Mouse (Mus musculus) left cerebral cortex, postnatal 10 days (tissue): ENCODE measurements around the gene Kif13a. TPM values are rescaled to one million over a fixed set of nuclear protein-coding genes. Genes with fewer than 3 reads are reported as not detected.
A peak's percentile ranks its signal among the peaks of the same experiment; 100 is the strongest.

Source experiments
- DNase-seq, 2 experiments: peaks; one replicate each; pipeline ENCODE4 v3.0.0; 2021 to 2022; ENCODE audit warnings: low spot score in 2 of 2, mixed read lengths in 1 of 2; ENCODE audit errors: extremely low spot score in 1 of 2
- intact Hi-C: fragments of 180-260 bp; cut with DNase I; formaldehyde crosslinking; loops from one replicate; pipeline ENCODE4 v1.15.1; 2025
- total RNA-seq, 2 experiments: library from RNA; stranded (reverse); gene quantifications; 2 replicates each; pipeline ENCODE4 v1.2.3; 2021

The Kif13a gene
- total RNA-seq, 2 experiments from 2014 or later = 29.3 to 33.4 TPM

GRCm38 (mm10) chr13:46759281-46759809 is 170.3 kb downstream of the Kif13a start:
- intact Hi-C loops = no loop called here
- DNase-seq = no peak

GRCm38 (mm10) chr13:46758627-46759026 is 171.0 kb downstream of the Kif13a start:
- intact Hi-C loops = no loop called here
- no peak for DNase-seq

- intact Hi-C loops = no loop called here
- DNase-seq = no peak
Observed at GRCm38 (mm10) chr13:46757946-46758345, 171.7 kb downstream of the Kif13a start.

GRCm38 (mm10) chr13:46753294-46753693 is 176.4 kb downstream of the Kif13a start:
- intact Hi-C loops = no loop called here
- no peak for DNase-seq

GRCm38 (mm10) chr13:46752566-46753229 is 177.0 kb downstream of the Kif13a start:
- DNase-seq = no peak
- intact Hi-C loops = no loop called here

GRCm38 (mm10) chr13:46748138-46748873 is 181.4 kb downstream of the Kif13a start:
- no peak for DNase-seq
- intact Hi-C loops = no loop called here

- DNase-seq = no peak
- intact Hi-C loops = no loop called here
Observed at GRCm38 (mm10) chr13:46743821-46744220, 185.8 kb downstream of the Kif13a start.

- intact Hi-C loops = no loop called here
- DNase-seq = no peak
Observed at GRCm38 (mm10) chr13:46742367-46742766, 187.3 kb downstream of the Kif13a start.

- no peak for DNase-seq
- intact Hi-C loops = no loop called here
Observed at GRCm38 (mm10) chr13:46739426-46739825, 190.2 kb downstream of the Kif13a start.

GRCm38 (mm10) chr13:46737482-46737881 is 192.2 kb downstream of the Kif13a start:
- DNase-seq = no peak
- intact Hi-C loops = no loop called here

GRCm38 (mm10) chr13:46736479-46736865 is 193.2 kb downstream of the Kif13a start:
- DNase-seq = no peak

GRCm38 (mm10) chr13:46735808-46736478 is 193.7 kb downstream of the Kif13a start:
- intact Hi-C loops = no loop called here
- peak in 1 of 2 experiments; percentile 69 for DNase-seq

More at GRCm38 (mm10) chr13:46736479-46736865, 193.2 kb downstream of the Kif13a start:
- intact Hi-C loops = no loop called here

GRCm38 (mm10) chr13:46735219-46735807 is 194.4 kb downstream of the Kif13a start:
- intact Hi-C loops = no loop called here
- DNase-seq = no peak

- intact Hi-C loops = loop anchor here (10.0 kb wide), 1 partner anchor 285 kb away; the partner anchor contains the start of gene Nhlrc1
- no peak for DNase-seq
Observed at GRCm38 (mm10) chr13:46729998-46730397, 199.7 kb downstream of the Kif13a start.

- DNase-seq = no peak
Observed at GRCm38 (mm10) chr13:46728411-46728810, 201.3 kb downstream of the Kif13a start.

GRCm38 (mm10) chr13:46727837-46728268 is 201.8 kb downstream of the Kif13a start, which contains the start of gene Nup153:
Nup153 (minus strand) TSS chr13:46727940.
- intact Hi-C loops = loop anchor here (10.0 kb wide), 1 partner anchor 287 kb away; the partner anchor contains the start of gene Nhlrc1
- peak; percentile 98 to 99 for DNase-seq

More at GRCm38 (mm10) chr13:46728411-46728810, 201.3 kb downstream of the Kif13a start:
- intact Hi-C loops = loop anchor here (10.0 kb wide), 1 partner anchor 286 kb away; the partner anchor contains the start of gene Nhlrc1

GRCm38 (mm10) chr13:46727038-46727836 is 202.4 kb downstream of the Kif13a start:
- intact Hi-C loops = loop anchor here (10.0 kb wide), 1 partner anchor 288 kb away; the partner anchor contains the start of gene Nhlrc1
- peak; percentile 34 to 80 for DNase-seq
